Mouse (Mus musculus) right cerebral cortex, adult 2 months (tissue): ENCODE results near the gene Bicra.

Experiments used
- DNase-seq, 2 experiments: peaks; one replicate each; pipeline ENCODE4 v3.0.0; 2021 to 2022; ENCODE audit warnings: low spot score in 2 of 2

Gene Bicra

DNA sequence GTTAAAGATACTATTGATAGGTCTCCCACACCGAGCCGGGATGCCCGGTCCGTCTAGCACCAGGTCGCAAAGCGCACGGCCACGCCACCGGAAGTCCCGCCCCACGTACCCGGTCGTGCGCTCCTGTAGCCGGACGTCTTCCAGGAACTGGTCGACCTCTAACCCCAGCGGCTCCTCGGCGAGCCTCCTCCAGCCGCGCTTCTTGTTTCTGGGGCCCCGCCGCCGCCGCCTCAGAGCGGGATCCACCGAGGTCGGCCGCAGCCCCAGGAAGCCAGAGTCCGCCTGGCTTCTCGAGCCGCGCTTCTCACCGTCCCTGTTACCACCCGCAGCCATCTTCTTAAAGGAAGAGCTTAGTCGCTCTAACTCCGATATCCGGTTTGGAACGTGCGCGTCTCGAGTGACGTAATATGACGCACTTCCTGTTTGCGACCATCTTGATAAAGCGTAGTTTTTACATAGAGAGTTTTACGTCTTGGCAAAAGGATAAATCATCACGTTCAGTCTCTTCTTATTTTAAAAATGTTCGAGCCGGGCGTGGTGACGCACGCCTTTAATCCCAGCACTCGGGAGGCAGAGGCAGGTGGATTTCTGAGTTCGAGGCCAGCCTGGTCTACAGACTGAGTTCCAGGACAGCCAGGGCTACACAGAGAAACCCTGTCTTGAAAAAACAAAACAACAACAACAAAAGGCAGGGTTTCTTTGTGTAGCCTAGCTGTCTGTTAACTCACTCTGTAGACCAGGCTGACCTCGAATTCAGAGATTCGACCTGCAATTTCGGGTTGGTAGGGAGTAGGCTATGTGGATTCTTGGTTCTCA is 101.8 kb downstream of the Bicra start, which contains the start of gene Nop53:
Gene Nop53 (minus strand): TSS at position 354 of the 816 bp plus-strand sequence.
- DNase-seq, result peak; percentile 91 to 99

DNA sequence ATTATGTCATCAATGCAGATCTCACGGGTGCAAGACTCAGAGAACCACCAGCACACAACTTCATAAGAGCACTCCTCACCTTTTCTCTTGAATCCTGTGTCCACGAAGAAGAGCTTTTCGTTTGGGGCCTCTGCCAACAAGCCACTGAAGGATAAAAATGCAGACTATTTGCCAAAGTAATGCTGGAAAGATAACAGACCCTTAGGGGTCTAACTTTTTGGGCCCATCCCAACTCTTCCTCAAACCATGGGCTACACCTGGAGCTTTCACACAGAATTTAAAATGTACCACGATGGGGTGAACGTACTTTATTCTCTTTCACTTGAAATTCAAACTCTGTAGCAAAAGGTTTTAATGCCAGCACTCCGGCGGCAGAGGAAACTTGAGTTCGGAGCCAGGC is 102.5 kb downstream of the Bicra start:
- no peak for DNase-seq

DNA sequence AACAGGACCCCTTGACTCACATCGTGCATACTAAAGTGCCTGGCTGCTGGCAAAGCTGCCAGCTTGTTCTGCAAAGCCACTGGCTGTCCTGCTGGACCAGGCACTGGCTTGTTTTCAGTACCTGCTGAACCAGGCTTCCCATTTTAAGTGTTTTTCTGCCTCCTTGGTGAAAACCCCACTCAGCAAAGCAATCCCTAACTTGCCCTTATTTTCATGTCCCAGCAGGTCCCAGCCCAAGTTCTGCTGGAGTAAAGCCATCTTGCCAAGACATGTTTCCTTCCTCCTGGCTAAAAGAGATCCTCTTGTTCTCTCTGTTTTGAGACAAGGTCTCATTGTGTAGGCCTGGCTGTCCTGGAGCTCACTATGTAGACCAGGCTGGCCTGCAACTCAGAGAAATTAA is 103.4 kb downstream of the Bicra start:
- DNase-seq, result no peak

GRCm38 (mm10) chr7:15938621-15939020 is 109.1 kb downstream of the Bicra start:
- no peak for DNase-seq

DNA sequence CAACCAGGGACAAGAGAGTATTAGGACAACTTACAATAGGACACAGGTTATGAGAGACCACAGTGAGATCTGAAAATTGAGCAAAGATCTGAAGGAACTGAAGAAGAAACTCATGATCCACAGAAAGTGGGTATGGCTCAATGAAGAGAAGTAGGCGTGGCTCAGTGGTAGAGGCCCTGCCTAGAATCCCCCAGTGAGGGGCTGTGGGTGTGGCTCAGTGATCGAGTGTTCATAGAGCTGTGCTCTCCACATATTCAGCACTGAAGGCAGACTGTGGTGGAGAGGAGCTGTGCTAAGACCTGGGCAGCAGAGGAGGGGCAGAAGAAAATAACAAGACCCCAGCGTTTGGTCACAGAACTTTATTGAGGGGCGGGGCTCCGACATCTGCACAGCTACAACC is 110.2 kb downstream of the Bicra start:
- DNase-seq, result no peak

GRCm38 (mm10) chr7:15933437-15934359 is 114.0 kb downstream of the Bicra start:
- peak; percentile 44 to 54 for DNase-seq

DNA sequence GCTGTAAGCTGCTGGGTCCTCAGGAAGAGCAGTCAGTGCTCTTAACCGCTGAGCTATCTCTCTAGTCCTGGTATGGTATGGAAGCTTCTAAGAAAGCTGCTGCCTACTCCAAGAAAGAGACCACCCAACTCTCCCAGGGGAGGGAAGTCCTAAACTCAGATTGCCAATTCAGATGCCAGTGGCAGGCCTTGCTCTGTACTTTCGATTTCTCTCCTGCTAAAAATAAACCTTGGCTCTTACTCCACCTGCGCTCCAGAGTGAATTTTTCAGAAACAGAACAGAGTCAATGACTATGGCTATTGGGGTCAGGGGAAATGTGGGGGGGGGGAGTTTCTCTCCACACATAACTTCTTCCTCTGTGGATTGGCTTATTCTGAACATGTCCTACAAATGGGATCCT is 116.1 kb downstream of the Bicra start:
- DNase-seq, result no peak

DNA sequence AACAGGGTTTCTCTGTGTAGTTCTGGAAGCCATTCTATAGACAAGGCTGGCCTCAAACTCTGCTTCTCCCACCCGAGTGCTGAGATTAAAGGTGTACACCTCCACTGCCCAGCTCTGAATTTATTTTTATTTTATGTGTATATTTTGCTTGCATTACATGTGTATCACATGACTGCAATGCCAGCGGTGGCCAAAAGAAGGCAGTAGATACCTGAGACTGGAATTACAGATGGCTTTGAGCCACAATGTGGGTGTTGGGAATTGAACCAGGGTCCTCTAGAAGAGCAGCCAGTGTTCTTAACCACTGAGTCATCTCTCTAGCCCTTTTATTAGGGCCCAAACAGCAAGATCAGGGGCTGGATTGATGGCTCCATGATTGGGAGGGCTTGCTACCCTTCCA is 117.2 kb downstream of the Bicra start:
- DNase-seq, result no peak

- no peak for DNase-seq
These were observed 117.8 kb downstream of the Bicra start for GRCm38 (mm10) chr7:15929910-15930309.

GRCm38 (mm10) chr7:15922220-15922773 is 125.4 kb downstream of the Bicra start, which contains the start of gene Selenow:
TSS of gene Selenow (minus strand) at chr7:15922402.
- DNase-seq, result peak; percentile 91 to 95

GRCm38 (mm10) chr7:15921796-15922195 is 125.9 kb downstream of the Bicra start:
- no peak for DNase-seq
